Mouse (Mus musculus): ENCODE results near the gene Degs2.

- TF ChIP-seq POLR2A (IDR thresholded peaks at IDR 0.05; ENCODE audit: borderline replicate concordance, low read depth, low read length) (no peak), CTCF (IDR thresholded peaks at IDR 0.05; ENCODE audit: low read depth, low read length) (no peak)
Observed at GRCm38 (mm10) chr12:108668606-108669235, 33.4 kb downstream of the Degs2 start.

Measured in bone marrow macrophage, adult 2 months (primary cell).